Mouse (Mus musculus): ENCODE data around the gene Pacsin1. TPM values are rescaled to one million over a fixed set of nuclear protein-coding genes. Genes with fewer than 3 reads are reported as not detected.
A peak's percentile ranks its signal among the peaks of the same experiment; 100 is the strongest.

Gene Pacsin1
- total RNA-seq (2014; rRNA removed): 29.3 and 38.7 TPM in 2 replicates
- polyA plus RNA-seq (2015; fragmentation: Nextera tagmentation; extraction: Ambion mirVana): 42.5 and 62.5 TPM in 2 replicates

GRCm38 (mm10) chr17:27655089-27656010 lies at the start of gene Pacsin1:
Pacsin1 (plus strand) TSS chr17:27655509.
- no peaks in the 10 kb centered on the region for H3K27me3 ChIP-seq (ENCODE audit: insufficient read depth, low read length)
- H3K4me2 ChIP-seq (ENCODE audit: low read depth): peak within 1 kb of the TSS; percentile 73
- H3K4me1 ChIP-seq (ENCODE audit: insufficient read depth): peaks cover 4% of the 10 kb centered on the region
- no peaks in the 10 kb centered on the region for H3K36me3 ChIP-seq (ENCODE audit: insufficient read depth)
- peak within 1 kb of the TSS; percentile 68 for H3K4me3 ChIP-seq (ENCODE audit: low read depth, low read length)
- 2% methylated on average over 58 of the region's 65 CpGs for WGBS
- H3K27ac ChIP-seq (ENCODE audit: low read depth, low read length): peak within 1 kb of the TSS; percentile 42
- no peaks in the 10 kb centered on the region for H3K9me3 ChIP-seq (ENCODE audit: low read length)
- TF ChIP-seq CTCF (IDR thresholded peaks at IDR 0.05; ENCODE audit: low read depth): peak; percentile 19; the same call in 1 of the 2 replicates
- ATAC-seq: peak; percentile 95
- peak; percentile 81 for DNase-seq
- H3K9ac ChIP-seq: peak within 1 kb of the TSS; percentile 80

GRCm38 (mm10) chr17:27609576-27609975 lies 45.7 kb upstream of the Pacsin1 start:
- no peak for DNase-seq
- Histone ChIP-seq H3K4me3 (ENCODE audit: low read depth, low read length) (no peak overlapping the region), H3K27ac (ENCODE audit: low read depth, low read length) (no peak overlapping the region), H3K9me3 (ENCODE audit: low read length) (no peaks in the 10 kb centered on the region), H3K27me3 (ENCODE audit: insufficient read depth, low read length) (no peaks in the 10 kb centered on the region), H3K9ac (no peak overlapping the region), H3K4me2 (ENCODE audit: low read depth) (no peak overlapping the region), H3K4me1 (ENCODE audit: insufficient read depth) (peaks cover 20% of the 10 kb centered on the region), H3K36me3 (ENCODE audit: insufficient read depth) (peaks cover 6% of the 10 kb centered on the region)
- ATAC-seq: no peak
- TF ChIP-seq CTCF (IDR thresholded peaks at IDR 0.05; ENCODE audit: low read depth): no peak
- WGBS: 74% methylated on average over 7 of the region's 7 CpGs

- TF ChIP-seq CTCF (IDR thresholded peaks at IDR 0.05; ENCODE audit: low read depth): no peak
- Histone ChIP-seq H3K27me3 (ENCODE audit: insufficient read depth, low read length) (no peaks in the 10 kb centered on the region), H3K4me2 (ENCODE audit: low read depth) (peak overlapping the region; percentile 6; the same call in 1 of the 2 replicates), H3K4me1 (ENCODE audit: insufficient read depth) (peaks cover 20% of the 10 kb centered on the region), H3K27ac (ENCODE audit: low read depth, low read length) (peak overlapping the region; percentile 50), H3K4me3 (ENCODE audit: low read depth, low read length) (no peak overlapping the region), H3K9me3 (ENCODE audit: low read length) (no peaks in the 10 kb centered on the region), H3K9ac (no peak overlapping the region), H3K36me3 (ENCODE audit: insufficient read depth) (peaks cover 6% of the 10 kb centered on the region)
- WGBS: 53% methylated on average over 10 of the region's 10 CpGs
- DNase-seq: peak; percentile 71
- peak; percentile 82 for ATAC-seq
These were observed 44.4 kb upstream of the Pacsin1 start for GRCm38 (mm10) chr17:27610679-27611518.

GRCm38 (mm10) chr17:27611519-27611884 lies 43.8 kb upstream of the Pacsin1 start:
- 62% methylated on average over 3 of the region's 3 CpGs for WGBS
- Histone ChIP-seq H3K36me3 (ENCODE audit: insufficient read depth) (peaks cover 6% of the 10 kb centered on the region), H3K27me3 (ENCODE audit: insufficient read depth, low read length) (no peaks in the 10 kb centered on the region), H3K4me1 (ENCODE audit: insufficient read depth) (peaks cover 20% of the 10 kb centered on the region), H3K9me3 (ENCODE audit: low read length) (no peaks in the 10 kb centered on the region), H3K27ac (ENCODE audit: low read depth, low read length) (peak overlapping the region; percentile 16; the same call in 1 of the 2 replicates), H3K4me2 (ENCODE audit: low read depth) (no peak overlapping the region), H3K9ac (no peak overlapping the region), H3K4me3 (ENCODE audit: low read depth, low read length) (no peak overlapping the region)
- TF ChIP-seq CTCF (IDR thresholded peaks at IDR 0.05; ENCODE audit: low read depth): no peak
- ATAC-seq (no peak), DNase-seq (no peak)

GRCm38 (mm10) chr17:27611994-27612393 lies 43.3 kb upstream of the Pacsin1 start:
- Histone ChIP-seq H3K36me3 (ENCODE audit: insufficient read depth) (peaks cover 10% of the 10 kb centered on the region), H3K9ac (no peak overlapping the region), H3K9me3 (ENCODE audit: low read length) (no peaks in the 10 kb centered on the region), H3K4me2 (ENCODE audit: low read depth) (no peak overlapping the region), H3K27ac (ENCODE audit: low read depth, low read length) (no peak overlapping the region), H3K4me3 (ENCODE audit: low read depth, low read length) (no peak overlapping the region), H3K27me3 (ENCODE audit: insufficient read depth, low read length) (no peaks in the 10 kb centered on the region), H3K4me1 (ENCODE audit: insufficient read depth) (peaks cover 20% of the 10 kb centered on the region)
- ATAC-seq (no peak), DNase-seq (no peak)
- no peak for TF ChIP-seq CTCF (IDR thresholded peaks at IDR 0.05; ENCODE audit: low read depth)
- 84% methylated on average over 5 of the region's 5 CpGs for whole genome bisulfite sequencing

- H3K27ac ChIP-seq (ENCODE audit: low read depth, low read length): no peak overlapping the region
- DNase-seq (no peak), ATAC-seq (no peak)
- peaks cover 20% of the 10 kb centered on the region for H3K4me1 ChIP-seq (ENCODE audit: insufficient read depth)
- 57% methylated on average over 4 of the region's 4 CpGs for WGBS
- no peak overlapping the region for H3K4me3 ChIP-seq (ENCODE audit: low read depth, low read length)
- no peaks in the 10 kb centered on the region for H3K27me3 ChIP-seq (ENCODE audit: insufficient read depth, low read length)
- peaks cover 10% of the 10 kb centered on the region for H3K36me3 ChIP-seq (ENCODE audit: insufficient read depth)
- H3K4me2 ChIP-seq (ENCODE audit: low read depth): no peak overlapping the region
- TF ChIP-seq CTCF (IDR thresholded peaks at IDR 0.05; ENCODE audit: low read depth): no peak
- no peak overlapping the region for H3K9ac ChIP-seq
- H3K9me3 ChIP-seq (ENCODE audit: low read length): no peaks in the 10 kb centered on the region
These were observed 42.3 kb upstream of the Pacsin1 start for GRCm38 (mm10) chr17:27613016-27613415.

Measured in forebrain, postnatal 0 days (tissue).